Mouse (Mus musculus): Measurements from ENCODE around the gene Tdrd1.

- no peak for TF ChIP-seq CTCF (conservative IDR thresholded peaks at IDR 0.05 in 1 of 2, IDR thresholded peaks at IDR 0.05 in 1 of 2; ENCODE audit: low read depth in 2 of 2, low read length in 2 of 2)
- no peak for TF ChIP-seq POLR2A (IDR thresholded peaks at IDR 0.05; ENCODE audit: low read depth, low read length)
- no peak for TF ChIP-seq POLR2AphosphoS2 (IDR thresholded peaks at IDR 0.05; ENCODE audit: low read depth, low read length)
- TF ChIP-seq MAFK (IDR thresholded peaks at IDR 0.05; ENCODE audit: insufficient replicate concordance, low read length), result no peak
- no peak for TF ChIP-seq GABPA (IDR thresholded peaks at IDR 0.05; ENCODE audit: insufficient replicate concordance, low read depth, low read length)
- no peak for TF ChIP-seq EP300 (IDR thresholded peaks at IDR 0.05; ENCODE audit: low read length)
- TF ChIP-seq MAX (IDR thresholded peaks at IDR 0.05; ENCODE audit: low read length), result no peak
These were observed 25.8 kb upstream of the Tdrd1 start for GRCm38 (mm10) chr19:56800226-56800625.
